Mouse (Mus musculus) monocyte, adult 2 months (primary cell): ENCODE results near the gene Padi2.

ENCODE experiments used
- DNase-seq, 2 experiments: peaks; one replicate each; pipeline ENCODE4 v3.0.0; 2022; ENCODE audit warnings: low spot score in 2 of 2, low read depth in 1 of 2

The Padi2 gene

DNA sequence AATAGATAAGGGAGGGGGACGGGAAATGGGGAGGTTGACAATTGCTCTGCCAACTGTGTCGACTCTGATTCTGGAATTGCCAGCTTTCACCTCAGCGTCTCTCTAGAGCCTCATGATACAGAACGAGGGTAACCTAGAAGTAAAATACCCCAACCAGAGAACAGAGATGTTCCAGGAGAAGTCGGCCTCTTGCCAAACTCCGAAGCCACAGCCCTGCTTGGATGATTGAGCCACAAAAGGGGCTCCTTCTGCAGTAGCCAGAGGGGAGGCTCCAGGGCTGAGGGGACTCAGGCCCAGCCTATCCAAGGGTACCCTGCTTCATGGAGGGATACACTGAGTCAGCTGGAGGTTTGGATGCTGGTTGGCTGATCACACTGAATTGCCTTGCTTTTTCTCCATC is 52.2 kb downstream of the Padi2 start:
- DNase-seq = no peak

- no peak for DNase-seq
Observed at GRCm38 (mm10) chr4:140959128-140959679, 53.1 kb downstream of the Padi2 start.

- no peak for DNase-seq
Observed at GRCm38 (mm10) chr4:140959715-140960479, 53.8 kb downstream of the Padi2 start.

GRCm38 (mm10) chr4:140960781-140961466 is 54.8 kb downstream of the Padi2 start, which contains the start of gene Sdhb:
Gene Sdhb (plus strand): TSS chr4:140961203.
- DNase-seq = peak; percentile 90 to 94

DNA sequence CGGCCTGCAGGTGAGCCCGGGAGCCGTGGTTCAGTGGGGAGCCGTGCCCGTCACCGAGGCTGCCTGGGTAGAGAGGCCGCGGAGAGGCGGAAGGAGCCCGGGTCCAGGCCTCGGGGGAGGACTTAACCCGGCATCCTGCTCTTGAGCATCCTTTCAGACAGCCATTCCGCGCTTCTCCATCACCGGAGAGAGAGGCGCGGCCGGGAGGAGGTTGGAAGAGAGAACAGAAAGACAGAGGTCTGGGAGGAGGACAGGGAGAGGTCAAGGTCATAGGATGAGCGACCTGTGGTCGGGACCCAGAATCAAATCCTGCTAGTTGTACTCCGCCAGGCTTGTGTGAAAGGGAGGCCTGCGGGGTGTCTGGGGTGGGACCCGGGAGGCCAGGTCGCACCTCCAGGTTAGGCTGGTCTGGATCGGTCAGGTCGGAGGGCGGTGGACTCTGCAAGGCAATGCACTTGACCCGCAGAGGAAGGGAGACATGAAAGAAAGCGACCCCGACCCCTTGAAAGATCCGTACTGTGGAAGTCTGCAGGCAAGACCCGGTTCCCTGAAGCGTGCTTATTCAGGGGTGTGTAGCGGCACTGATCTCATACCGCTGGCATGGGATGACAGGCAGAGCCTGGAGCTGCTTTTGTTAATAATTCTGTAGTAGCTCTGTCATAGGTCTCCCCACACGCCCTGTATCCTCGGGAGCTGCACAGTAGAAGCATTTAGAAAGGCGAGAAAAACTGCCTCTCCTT is 55.5 kb downstream of the Padi2 start:
- DNase-seq = no peak

- no peak for DNase-seq
Observed at GRCm38 (mm10) chr4:140962207-140962909, 56.2 kb downstream of the Padi2 start.

DNA sequence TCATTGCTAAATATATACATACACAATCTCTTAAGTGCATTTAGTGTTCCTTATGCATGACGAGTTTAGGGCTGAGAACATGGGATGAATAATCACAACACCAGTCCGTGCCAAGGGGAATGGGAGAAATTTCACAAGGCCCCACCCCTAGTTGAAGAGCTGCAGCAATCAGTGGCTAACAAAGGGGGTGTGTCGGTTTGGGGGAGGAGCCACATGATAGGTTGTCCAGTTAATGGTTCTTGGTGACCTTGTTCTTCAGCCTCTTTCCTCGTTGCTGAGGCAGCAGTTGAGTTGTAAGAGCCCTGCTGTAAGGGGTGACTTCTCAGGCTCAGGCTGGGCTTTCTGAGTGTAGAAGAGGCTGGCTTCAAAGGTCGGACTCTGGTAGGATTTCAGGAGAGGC is 56.8 kb downstream of the Padi2 start:
- no peak for DNase-seq

DNA sequence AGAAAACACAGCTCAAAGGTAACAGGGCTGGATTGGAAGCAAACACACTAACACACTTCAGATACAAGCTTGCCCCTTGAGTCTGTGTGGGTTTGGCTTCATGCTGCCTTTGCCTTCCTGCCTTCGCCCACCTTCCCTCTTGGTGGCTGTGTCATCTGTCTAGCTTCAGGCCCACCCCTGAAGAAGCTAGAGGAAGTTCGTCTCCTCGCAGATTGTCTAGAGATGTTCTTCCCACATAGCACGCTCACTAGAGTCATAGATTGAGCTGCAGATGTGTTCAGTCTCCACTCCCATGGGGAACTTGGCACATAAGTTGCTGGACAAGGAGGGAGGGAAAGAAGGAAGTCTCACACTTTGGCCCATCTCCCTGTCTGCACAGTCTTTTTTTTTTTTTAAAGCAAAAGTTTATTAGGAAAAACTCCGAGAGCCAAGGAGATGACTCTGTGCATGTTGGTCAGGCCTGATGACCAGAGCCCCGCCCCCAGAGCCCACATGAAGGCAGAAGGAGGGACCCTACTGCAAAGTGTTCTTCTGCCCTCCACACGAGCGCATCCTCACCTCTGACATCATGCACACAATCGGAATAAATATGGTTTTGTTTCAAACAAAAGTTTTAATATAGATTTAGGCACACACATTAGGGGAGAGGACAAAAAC is 57.9 kb downstream of the Padi2 start:
- no peak for DNase-seq

GRCm38 (mm10) chr4:140964620-140965019 is 58.5 kb downstream of the Padi2 start:
- no peak for DNase-seq

DNA sequence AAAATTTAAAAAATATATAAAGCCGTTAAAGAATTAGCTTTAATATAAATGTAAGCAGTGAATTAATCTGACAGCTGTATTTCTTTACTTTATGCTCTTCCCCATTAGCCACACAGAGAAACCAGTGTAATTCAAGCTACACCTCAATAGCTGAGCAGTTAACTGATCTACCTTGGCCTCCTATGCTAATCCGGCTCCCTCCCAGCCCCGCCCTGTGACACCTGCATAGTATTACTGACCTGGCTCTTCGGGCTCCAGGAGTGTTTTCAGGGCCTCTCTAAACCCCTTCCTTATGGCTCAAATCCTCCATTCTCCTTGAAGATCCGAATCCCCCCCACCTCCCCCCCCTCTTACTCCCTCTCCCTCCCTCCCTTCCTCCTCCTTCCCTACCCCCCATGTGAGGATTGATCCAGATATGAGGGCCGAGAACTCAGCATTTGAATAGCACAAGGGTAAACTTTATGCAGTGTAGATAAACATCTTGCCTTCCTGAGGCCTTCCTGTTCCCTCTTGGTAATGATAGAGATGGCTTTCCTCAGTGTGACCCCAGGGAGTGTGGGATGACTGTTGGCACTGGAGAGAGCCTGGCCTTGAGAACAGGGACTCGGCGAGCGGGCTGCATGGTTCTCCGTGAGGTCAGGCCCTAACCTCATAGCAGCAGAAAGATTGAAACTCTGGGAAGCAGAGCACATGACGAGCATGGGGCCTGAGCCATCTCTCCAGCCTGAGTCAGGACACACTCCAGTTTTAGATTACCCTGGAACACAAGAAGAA is 61.4 kb downstream of the Padi2 start:
- no peak for DNase-seq

DNA sequence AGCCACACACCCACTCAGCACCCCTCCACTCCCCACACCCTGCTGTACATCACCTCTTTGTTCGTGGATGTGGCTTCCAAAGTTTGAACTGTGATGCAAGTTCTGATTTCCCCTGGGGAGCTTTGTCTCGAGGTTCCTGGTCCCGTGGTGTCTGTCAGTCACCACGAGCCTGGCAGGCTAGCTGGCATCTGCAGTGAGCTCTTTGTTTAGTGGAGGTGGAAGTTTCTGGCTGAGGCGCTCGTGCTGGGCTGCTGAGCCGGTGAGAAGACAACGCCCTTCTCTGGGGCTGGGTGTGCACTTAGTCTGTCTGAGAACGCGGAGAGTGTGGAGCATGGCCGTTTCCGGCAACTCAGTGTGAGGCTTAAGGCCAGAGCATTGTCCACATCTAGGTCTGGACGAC is 65.5 kb downstream of the Padi2 start:
- DNase-seq = no peak

DNA sequence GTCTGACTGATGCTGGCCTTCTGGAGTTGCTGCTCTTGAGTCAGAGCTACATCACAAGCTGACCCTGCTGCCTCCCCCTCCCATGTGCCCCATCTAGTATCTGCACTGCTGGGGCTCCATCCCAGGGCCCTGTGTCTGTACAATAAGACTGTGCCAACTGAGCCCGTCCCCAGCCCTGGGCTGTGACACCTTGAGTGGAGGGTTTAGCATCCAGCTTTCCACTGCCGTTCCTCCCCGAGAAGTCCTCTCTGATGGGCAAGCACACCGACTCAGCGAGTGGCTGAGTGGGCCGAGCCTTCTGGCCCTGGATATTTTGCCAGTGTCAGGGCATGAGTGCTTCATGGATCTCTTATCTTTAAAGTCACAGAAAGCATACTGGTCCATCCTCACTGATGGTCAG is 68.3 kb downstream of the Padi2 start:
- DNase-seq = no peak

GRCm38 (mm10) chr4:140975356-140975755 is 69.2 kb downstream of the Padi2 start:
- no peak for DNase-seq

- no peak for DNase-seq
Observed at GRCm38 (mm10) chr4:140977278-140977677, 71.1 kb downstream of the Padi2 start.

GRCm38 (mm10) chr4:140977886-140978692 is 71.9 kb downstream of the Padi2 start:
- no peak for DNase-seq

GRCm38 (mm10) chr4:140981605-140982004 is 75.5 kb downstream of the Padi2 start:
- DNase-seq = no peak

DNA sequence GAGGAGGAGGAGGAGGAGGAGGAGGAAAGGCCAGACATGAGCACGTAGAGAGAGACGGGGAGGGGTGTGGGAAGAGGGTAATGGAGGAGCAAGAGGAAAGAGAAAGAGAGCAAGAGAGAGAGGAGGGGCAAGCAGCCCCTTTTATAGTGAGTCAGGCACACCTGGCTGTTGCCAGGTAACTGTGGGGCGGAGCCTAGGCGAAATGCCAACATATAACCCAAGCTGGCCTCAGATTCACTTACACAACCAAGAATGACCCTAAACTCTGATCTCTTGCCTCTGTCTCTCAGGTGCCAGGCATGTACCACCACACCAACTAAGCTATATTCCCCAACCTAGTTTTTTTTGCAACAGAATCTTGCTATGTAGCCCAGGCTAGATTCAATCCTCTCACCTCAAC is 76.7 kb downstream of the Padi2 start:
- no peak for DNase-seq

- peak; percentile 80 to 81 for DNase-seq
Observed at GRCm38 (mm10) chr4:140983442-140983841, 77.3 kb downstream of the Padi2 start.

- no peak for DNase-seq
Observed at GRCm38 (mm10) chr4:140984544-140984943, 78.4 kb downstream of the Padi2 start.
